Mouse (Mus musculus): ENCODE data around the gene Rps6kb2. TPM values are rescaled to one million over a fixed set of nuclear protein-coding genes. Genes with fewer than 3 reads are reported as not detected.

Rps6kb2 gene
- polyA plus RNA-seq (2014; fragmentation: Nextera tagmentation; extraction: Ambion mirVana): 35.4 and 46.8 TPM in 2 replicates

GRCm38 (mm10) chr19:4162646-4163542, at the start of gene Rps6kb2:
Rps6kb2 (minus strand) TSS chr19:4163354.
- peak within 1 kb of the TSS; percentile 51 for H3K4me3 ChIP-seq (ENCODE audit: low read depth, low read length)
- ATAC-seq (ENCODE audit: low FRiP score) (peak; percentile 91), DNase-seq (ENCODE audit: low spot score, missing footprints) (peak; percentile 99)
- peak within 1 kb of the TSS; percentile 72 for H3K9ac ChIP-seq (ENCODE audit: low read length)
- H3K9me3 ChIP-seq (ENCODE audit: control insufficient read depth, low read length): no peaks in the 10 kb centered on the region
- H3K36me3 ChIP-seq (ENCODE audit: control insufficient read depth, insufficient read depth, low read length): peaks cover 14% of the 10 kb centered on the region; the same call in 1 of the 2 replicates
- 7% methylated on average over 42 of the region's 42 CpGs for WGBS
- peak within 1 kb of the TSS; percentile 52 for H3K27ac ChIP-seq (ENCODE audit: low read depth, low read length)
- peaks cover 12% of the 10 kb centered on the region for H3K4me1 ChIP-seq (ENCODE audit: control insufficient read depth, insufficient read depth, low read length)
- no peaks in the 10 kb centered on the region for H3K27me3 ChIP-seq (ENCODE audit: control insufficient read depth, insufficient read depth, low read length)
- H3K4me2 ChIP-seq: peak within 1 kb of the TSS; percentile 57

DNA sequence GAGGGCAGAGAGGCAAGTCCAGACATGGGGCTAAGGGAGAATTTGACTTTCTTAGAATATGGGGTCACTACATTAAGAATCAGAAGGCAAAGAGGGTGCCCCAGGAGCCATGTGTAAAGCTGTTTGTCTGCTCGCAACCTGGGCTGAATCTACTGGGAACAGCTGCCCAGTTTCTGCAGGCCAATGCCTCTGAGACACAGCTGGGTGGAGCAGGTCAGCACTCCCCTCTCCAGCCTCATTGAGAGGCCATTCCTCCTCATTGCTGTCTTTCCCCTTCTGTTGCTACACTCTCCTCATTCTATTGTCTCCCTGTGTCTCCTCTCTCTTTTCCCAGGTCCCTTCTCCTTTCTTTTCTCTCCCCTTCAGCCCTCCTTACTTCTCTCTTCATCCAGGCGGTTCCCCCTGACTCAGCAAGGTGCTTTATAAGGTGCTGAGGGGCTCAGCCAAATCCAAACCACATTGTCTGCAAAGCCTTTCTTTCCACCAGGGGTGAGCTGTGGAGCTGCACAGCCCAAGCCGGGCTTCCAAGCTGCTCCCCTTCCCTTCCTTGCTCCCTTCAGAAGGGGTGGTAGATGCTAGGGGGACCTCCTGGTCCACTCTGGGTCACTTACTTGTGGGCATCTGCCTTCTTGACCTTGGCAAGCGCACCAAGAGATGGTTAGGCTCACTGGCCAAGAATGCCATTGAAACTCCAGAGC, 48.9 kb upstream of the Rps6kb2 start:
- Histone ChIP-seq H3K4me3 (ENCODE audit: low read depth, low read length) (no peak overlapping the region), H3K27me3 (ENCODE audit: control insufficient read depth, insufficient read depth, low read length) (peaks cover 47% of the 10 kb centered on the region), H3K4me2 (no peak overlapping the region), H3K9me3 (ENCODE audit: control insufficient read depth, low read length) (no peaks in the 10 kb centered on the region), H3K27ac (ENCODE audit: low read depth, low read length) (no peak overlapping the region), H3K9ac (ENCODE audit: low read length) (no peak overlapping the region), H3K4me1 (ENCODE audit: control insufficient read depth, insufficient read depth, low read length) (peaks cover 25% of the 10 kb centered on the region), H3K36me3 (ENCODE audit: control insufficient read depth, insufficient read depth, low read length) (no peaks in the 10 kb centered on the region)
- ATAC-seq (ENCODE audit: low FRiP score) (no peak), DNase-seq (ENCODE audit: low spot score, missing footprints) (no peak)
- 16% methylated on average over 4 of the region's 4 CpGs for WGBS

DNA sequence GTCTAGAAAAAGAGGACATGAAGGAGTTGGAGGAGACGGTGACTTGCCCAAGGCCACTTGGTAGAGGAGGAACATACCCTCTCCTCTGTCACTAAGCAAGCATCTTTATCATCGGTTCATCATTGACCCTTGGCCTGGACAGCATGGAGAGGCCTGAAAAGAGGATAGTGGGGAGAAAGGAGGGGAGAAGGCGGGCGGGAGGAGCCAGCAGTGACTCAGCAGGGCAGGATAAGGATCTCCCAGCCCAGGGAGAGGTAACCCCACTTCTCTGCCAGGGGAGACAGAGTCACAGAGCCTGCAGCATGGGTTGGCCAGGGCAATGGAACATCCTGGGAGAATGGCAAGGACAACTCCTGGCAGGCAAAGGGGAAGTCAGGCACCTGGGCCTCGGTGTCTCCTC, 45.4 kb upstream of the Rps6kb2 start:
- Histone ChIP-seq H3K4me3 (ENCODE audit: low read depth, low read length) (no peak overlapping the region), H3K9me3 (ENCODE audit: control insufficient read depth, low read length) (no peaks in the 10 kb centered on the region), H3K36me3 (ENCODE audit: control insufficient read depth, insufficient read depth, low read length) (no peaks in the 10 kb centered on the region), H3K27ac (ENCODE audit: low read depth, low read length) (no peak overlapping the region), H3K4me1 (ENCODE audit: control insufficient read depth, insufficient read depth, low read length) (peaks cover 7% of the 10 kb centered on the region), H3K27me3 (ENCODE audit: control insufficient read depth, insufficient read depth, low read length) (peaks cover 14% of the 10 kb centered on the region), H3K4me2 (no peak overlapping the region), H3K9ac (ENCODE audit: low read length) (no peak overlapping the region)
- DNase-seq (ENCODE audit: low spot score, missing footprints): no peak
- ATAC-seq (ENCODE audit: low FRiP score): no peak
- 77% methylated on average over 5 of the region's 5 CpGs for WGBS

DNA sequence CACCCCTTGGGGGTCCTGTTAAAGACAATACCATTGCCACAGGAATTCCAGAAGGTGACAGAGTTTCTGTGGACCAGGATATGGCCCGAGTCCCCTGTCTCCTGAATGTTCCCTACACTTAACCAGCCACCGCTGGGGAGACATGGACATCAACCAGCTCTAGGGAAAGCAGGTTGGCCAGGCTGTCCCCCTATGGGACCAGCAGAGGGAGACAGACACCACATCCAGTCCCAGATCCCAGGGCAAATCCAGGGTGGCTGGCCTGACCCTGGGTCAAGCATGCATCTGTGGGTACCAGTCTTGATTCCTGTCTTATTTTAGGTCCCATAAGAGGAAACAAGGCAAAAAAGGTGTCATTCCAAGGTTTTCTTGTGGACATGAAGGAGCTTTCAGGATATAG, 43.8 kb upstream of the Rps6kb2 start:
- Histone ChIP-seq H3K36me3 (ENCODE audit: control insufficient read depth, insufficient read depth, low read length) (no peaks in the 10 kb centered on the region), H3K9me3 (ENCODE audit: control insufficient read depth, low read length) (no peaks in the 10 kb centered on the region), H3K4me1 (ENCODE audit: control insufficient read depth, insufficient read depth, low read length) (peaks cover 7% of the 10 kb centered on the region), H3K4me3 (ENCODE audit: low read depth, low read length) (no peak overlapping the region), H3K4me2 (no peak overlapping the region), H3K27me3 (ENCODE audit: control insufficient read depth, insufficient read depth, low read length) (peaks cover 4% of the 10 kb centered on the region), H3K9ac (ENCODE audit: low read length) (no peak overlapping the region), H3K27ac (ENCODE audit: low read depth, low read length) (no peak overlapping the region)
- ATAC-seq (ENCODE audit: low FRiP score) (peak; percentile 57; the same call in 1 of the 2 replicates), DNase-seq (ENCODE audit: low spot score, missing footprints) (peak; percentile 94)
- WGBS: 0% methylated on average over 2 of the region's 2 CpGs

DNA sequence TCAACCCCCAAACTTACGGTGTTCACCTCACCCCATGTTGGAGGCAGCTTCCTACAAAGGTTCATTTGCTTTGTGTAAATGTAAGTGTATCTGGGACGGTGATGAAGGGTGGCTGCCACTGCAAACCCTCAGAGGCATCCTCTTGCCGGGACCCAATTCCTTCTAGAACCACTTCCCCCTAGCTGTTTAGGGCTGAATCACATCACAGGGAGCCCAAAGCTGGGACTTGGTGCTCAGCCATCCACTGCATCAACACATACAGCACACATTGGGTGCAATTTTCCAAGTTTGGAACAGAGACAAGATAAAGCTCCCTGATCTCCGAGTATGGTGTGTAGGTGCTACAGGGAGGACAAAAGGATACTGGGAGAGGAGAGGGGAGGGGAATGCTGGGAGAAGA, 41.7 kb upstream of the Rps6kb2 start:
- WGBS: 66% methylated on average over 4 of the region's 4 CpGs
- Histone ChIP-seq H3K9me3 (ENCODE audit: control insufficient read depth, low read length) (no peaks in the 10 kb centered on the region), H3K4me1 (ENCODE audit: control insufficient read depth, insufficient read depth, low read length) (peaks cover 18% of the 10 kb centered on the region), H3K27ac (ENCODE audit: low read depth, low read length) (no peak overlapping the region), H3K4me2 (no peak overlapping the region), H3K9ac (ENCODE audit: low read length) (no peak overlapping the region), H3K36me3 (ENCODE audit: control insufficient read depth, insufficient read depth, low read length) (peaks cover 3% of the 10 kb centered on the region; the same call in 1 of the 2 replicates), H3K4me3 (ENCODE audit: low read depth, low read length) (no peak overlapping the region), H3K27me3 (ENCODE audit: control insufficient read depth, insufficient read depth, low read length) (peaks cover 2% of the 10 kb centered on the region; the same call in 1 of the 2 replicates)
- ATAC-seq (ENCODE audit: low FRiP score) (no peak), DNase-seq (ENCODE audit: low spot score, missing footprints) (no peak)

DNA sequence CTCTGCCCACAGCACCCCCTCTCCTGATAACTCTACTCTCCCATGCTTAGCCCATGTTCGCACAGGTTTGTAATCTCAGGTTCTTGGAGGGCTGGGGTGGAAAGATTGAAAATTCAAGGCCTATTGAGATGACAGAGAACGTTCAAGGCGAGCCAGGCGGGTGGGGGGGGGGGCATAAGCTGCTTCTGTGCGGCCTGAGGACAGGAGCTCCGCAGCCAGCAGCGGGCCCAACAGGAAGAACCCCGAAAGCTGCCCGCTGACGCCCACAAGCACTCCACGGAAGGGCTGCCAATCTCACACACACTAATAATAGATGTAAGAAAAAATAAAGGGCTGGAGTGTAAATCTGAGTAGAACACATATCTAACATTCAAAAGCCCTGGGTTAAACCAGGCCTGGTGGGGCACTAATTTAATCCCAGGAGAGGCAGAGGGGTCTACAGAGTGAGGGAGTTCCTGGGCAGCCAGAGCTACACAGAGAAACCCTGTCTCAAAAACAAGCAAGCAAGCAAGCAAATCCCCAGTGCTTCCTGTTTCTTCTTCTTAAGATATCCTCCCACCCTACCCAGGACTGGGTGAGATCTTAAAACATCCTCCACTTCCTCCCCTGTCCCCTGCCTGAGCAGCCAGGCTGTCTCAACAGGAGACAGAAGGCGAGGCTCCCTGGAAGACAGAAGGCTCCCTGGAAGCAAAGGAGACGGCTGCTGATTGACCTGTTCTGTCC, 40.6 kb upstream of the Rps6kb2 start:
- Histone ChIP-seq H3K4me3 (ENCODE audit: low read depth, low read length) (no peak overlapping the region), H3K27ac (ENCODE audit: low read depth, low read length) (no peak overlapping the region), H3K36me3 (ENCODE audit: control insufficient read depth, insufficient read depth, low read length) (peaks cover 3% of the 10 kb centered on the region; the same call in 1 of the 2 replicates), H3K4me1 (ENCODE audit: control insufficient read depth, insufficient read depth, low read length) (peaks cover 18% of the 10 kb centered on the region), H3K9ac (ENCODE audit: low read length) (no peak overlapping the region), H3K27me3 (ENCODE audit: control insufficient read depth, insufficient read depth, low read length) (peaks cover 2% of the 10 kb centered on the region; the same call in 1 of the 2 replicates), H3K4me2 (no peak overlapping the region), H3K9me3 (ENCODE audit: control insufficient read depth, low read length) (no peaks in the 10 kb centered on the region)
- no peak for ATAC-seq (ENCODE audit: low FRiP score)
- WGBS: 62% methylated on average over 13 of the region's 13 CpGs
- no peak for DNase-seq (ENCODE audit: low spot score, missing footprints)

GRCm38 (mm10) chr19:4203148-4203547, 40.0 kb upstream of the Rps6kb2 start:
- Histone ChIP-seq H3K27ac (ENCODE audit: low read depth, low read length) (no peak overlapping the region), H3K4me2 (no peak overlapping the region), H3K9me3 (ENCODE audit: control insufficient read depth, low read length) (no peaks in the 10 kb centered on the region), H3K4me3 (ENCODE audit: low read depth, low read length) (no peak overlapping the region), H3K36me3 (ENCODE audit: control insufficient read depth, insufficient read depth, low read length) (peaks cover 3% of the 10 kb centered on the region; the same call in 1 of the 2 replicates), H3K9ac (ENCODE audit: low read length) (no peak overlapping the region), H3K27me3 (ENCODE audit: control insufficient read depth, insufficient read depth, low read length) (peaks cover 2% of the 10 kb centered on the region; the same call in 1 of the 2 replicates), H3K4me1 (ENCODE audit: control insufficient read depth, insufficient read depth, low read length) (peaks cover 18% of the 10 kb centered on the region)
- no peak for ATAC-seq (ENCODE audit: low FRiP score)
- no peak for DNase-seq (ENCODE audit: low spot score, missing footprints)
- WGBS: 69% methylated on average over 3 of the region's 3 CpGs

- ATAC-seq (ENCODE audit: low FRiP score) (peak; percentile 28; the same call in 1 of the 2 replicates), DNase-seq (ENCODE audit: low spot score, missing footprints) (no peak)
- Histone ChIP-seq H3K4me2 (peak overlapping the region; percentile 64), H3K9ac (ENCODE audit: low read length) (peak overlapping the region; percentile 56), H3K36me3 (ENCODE audit: control insufficient read depth, insufficient read depth, low read length) (peaks cover 6% of the 10 kb centered on the region; the same call in 1 of the 2 replicates), H3K4me3 (ENCODE audit: low read depth, low read length) (peak overlapping the region; percentile 54), H3K27me3 (ENCODE audit: control insufficient read depth, insufficient read depth, low read length) (peaks cover 2% of the 10 kb centered on the region; the same call in 1 of the 2 replicates), H3K27ac (ENCODE audit: low read depth, low read length) (no peak overlapping the region), H3K9me3 (ENCODE audit: control insufficient read depth, low read length) (no peaks in the 10 kb centered on the region), H3K4me1 (ENCODE audit: control insufficient read depth, insufficient read depth, low read length) (peaks cover 18% of the 10 kb centered on the region)
- WGBS: 30% methylated on average over 7 of the region's 7 CpGs
These were observed 39.0 kb upstream of the Rps6kb2 start for GRCm38 (mm10) chr19:4202149-4202548.

Data from midbrain, embryonic 11.5 days (tissue).